Mouse (Mus musculus) splenic B cell, adult 2 months (primary cell): Measurements from ENCODE around the gene Slco3a1.

Source experiments
- DNase-seq: peaks from one replicate; pipeline ENCODE4 v3.0.0-alpha.2; 2011; ENCODE audit warnings: low read depth, low spot score
- H3K27me3 ChIP-seq: 2 replicates; pipeline ENCODE4 v1.6.1; 2012; ENCODE audit warnings: mild to moderate bottlenecking, low read length, moderate library complexity, mixed read lengths; ENCODE audit not compliant: control insufficient read depth, poor library complexity, insufficient read depth, severe bottlenecking
- H3K36me3 ChIP-seq: 2 replicates; pipeline ENCODE4 v1.6.1; 2012; ENCODE audit warnings: mild to moderate bottlenecking, low read length, moderate library complexity, mixed read lengths; ENCODE audit not compliant: control insufficient read depth, poor library complexity, insufficient read depth, severe bottlenecking

Gene Slco3a1

DNA sequence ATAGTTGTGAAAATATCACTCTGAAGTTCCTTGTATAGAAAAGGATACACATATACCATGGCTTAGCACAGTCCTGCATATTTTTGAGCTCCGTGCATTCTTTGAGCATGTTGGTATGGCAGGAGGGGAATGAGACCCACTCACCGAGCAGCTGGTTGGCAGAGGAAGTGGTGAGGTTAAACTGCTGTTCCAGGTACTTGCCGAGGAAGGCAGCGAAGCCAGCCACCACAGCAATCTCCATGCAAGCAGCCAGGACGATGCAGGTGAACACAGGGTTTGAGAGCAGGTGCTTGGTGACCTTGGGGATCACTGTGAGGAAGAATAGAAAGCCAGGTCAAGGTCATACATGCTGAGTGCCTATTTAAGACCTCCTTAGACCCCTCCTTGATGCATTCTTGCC lies 226.9 kb downstream of the Slco3a1 start:
- Histone ChIP-seq H3K27me3 (no peaks in the 10 kb centered on the region), H3K36me3 (no peaks in the 10 kb centered on the region)
- no peak for DNase-seq

DNA sequence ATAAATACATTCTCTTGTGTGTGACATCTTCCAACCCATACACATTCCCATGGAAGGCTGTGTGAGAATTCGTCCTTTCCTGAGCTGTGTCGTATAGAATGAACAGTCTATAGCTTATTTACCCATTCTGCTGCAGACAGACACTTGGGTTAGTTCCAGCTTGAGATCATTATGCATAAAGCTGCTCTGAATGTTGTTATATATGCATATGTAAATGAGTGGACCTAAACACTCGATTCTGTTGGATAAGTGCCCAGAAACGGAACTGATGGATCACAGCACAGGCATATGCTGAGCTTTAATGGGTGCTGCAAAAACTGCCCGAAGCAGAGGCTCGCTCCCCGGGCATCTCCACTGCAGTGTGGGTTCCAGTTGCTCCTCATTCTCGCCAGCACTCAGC lies 229.5 kb downstream of the Slco3a1 start:
- Histone ChIP-seq H3K36me3 (no peaks in the 10 kb centered on the region), H3K27me3 (no peaks in the 10 kb centered on the region)
- DNase-seq: no peak

DNA sequence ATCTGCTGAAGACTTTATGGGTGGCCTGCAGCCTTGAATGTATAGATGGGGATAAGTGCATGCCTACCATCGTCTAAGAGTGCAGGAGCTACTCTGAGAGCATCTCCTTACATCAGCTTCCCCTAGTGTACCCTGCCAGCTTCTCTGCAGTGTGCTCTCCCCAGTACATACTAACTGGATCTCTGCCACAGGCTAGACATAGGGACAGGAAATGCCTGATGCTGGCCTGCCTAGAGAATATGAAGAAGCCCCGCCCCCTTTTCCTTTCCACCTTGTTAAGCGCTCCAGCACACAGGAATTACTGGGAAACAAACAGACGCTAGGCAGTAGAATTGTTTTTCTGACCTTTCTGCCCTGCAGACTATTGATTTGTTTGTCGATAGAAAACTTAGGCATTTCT lies 230.9 kb downstream of the Slco3a1 start:
- Histone ChIP-seq H3K27me3 (no peaks in the 10 kb centered on the region), H3K36me3 (no peaks in the 10 kb centered on the region)
- no peak for DNase-seq

DNA sequence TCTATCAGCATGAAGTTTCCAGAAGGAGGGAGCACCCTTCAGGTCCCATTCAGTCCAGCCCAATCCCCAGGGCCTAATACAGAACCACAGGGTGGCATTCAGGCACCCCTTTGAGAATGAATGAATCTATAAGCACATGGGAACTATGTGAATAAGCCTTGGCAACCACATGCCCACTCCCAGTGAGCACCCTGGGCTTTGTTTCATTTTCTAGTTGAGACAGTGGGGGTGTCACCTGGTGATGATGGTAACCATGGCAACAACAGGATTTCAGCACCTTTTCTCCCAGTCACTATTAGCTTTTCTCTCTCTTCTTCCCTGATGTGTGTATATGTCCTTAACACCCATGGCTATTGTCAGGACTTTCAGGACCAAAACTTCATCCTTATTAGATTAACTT lies 231.4 kb downstream of the Slco3a1 start:
- H3K36me3 ChIP-seq: no peaks in the 10 kb centered on the region
- no peaks in the 10 kb centered on the region for H3K27me3 ChIP-seq
- DNase-seq: no peak

DNA sequence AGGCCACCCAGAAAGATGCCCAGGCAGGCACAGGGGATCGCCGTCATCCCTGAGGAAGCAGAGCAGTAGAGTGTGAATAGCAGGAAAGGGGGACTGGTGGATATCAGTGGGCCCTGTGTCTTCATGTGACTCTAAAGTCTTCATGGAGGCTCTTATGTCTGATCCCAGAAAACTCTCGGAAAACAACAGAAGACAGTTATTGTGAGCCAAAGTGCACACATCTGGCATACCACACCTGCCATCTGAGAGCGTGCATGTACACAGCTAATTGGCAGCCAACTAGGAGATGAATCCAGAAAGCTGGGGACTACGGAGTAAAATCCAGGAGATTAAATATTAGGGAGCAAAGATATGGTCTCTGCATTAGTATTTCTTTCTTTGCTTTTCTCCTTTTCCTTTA lies 233.9 kb downstream of the Slco3a1 start:
- Histone ChIP-seq H3K27me3 (no peaks in the 10 kb centered on the region), H3K36me3 (no peaks in the 10 kb centered on the region)
- no peak for DNase-seq

DNA sequence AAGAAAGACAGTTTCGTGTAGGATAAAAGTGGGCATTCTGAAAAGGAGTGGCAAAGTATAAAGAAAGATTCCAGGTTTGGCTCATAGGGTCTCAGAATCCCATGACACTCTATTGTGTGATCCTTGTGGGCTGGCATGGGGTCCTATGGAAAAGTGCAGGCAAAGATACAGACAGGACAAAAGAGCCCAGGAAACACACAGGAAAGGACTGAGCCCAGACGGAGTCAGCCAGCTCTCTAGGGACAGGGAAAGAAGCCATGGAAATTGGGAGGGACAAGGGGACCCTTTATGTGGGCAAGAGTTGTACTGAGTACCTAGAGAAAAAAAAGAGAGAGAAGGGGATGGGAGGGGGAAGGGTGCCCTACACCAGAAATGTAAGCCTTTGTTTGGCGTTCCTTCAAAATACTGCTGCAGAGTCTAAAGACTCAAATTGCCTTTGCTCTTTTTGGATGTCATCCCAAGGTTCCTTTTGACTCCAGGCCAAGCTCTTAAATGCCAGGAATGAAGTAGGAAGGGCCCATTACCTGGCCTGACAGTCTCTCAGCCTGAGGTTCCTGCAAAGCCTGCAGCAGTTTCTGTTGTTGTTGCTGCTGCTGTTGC lies 238.6 kb downstream of the Slco3a1 start:
- Histone ChIP-seq H3K27me3 (no peaks in the 10 kb centered on the region), H3K36me3 (no peaks in the 10 kb centered on the region)
- no peak for DNase-seq

DNA sequence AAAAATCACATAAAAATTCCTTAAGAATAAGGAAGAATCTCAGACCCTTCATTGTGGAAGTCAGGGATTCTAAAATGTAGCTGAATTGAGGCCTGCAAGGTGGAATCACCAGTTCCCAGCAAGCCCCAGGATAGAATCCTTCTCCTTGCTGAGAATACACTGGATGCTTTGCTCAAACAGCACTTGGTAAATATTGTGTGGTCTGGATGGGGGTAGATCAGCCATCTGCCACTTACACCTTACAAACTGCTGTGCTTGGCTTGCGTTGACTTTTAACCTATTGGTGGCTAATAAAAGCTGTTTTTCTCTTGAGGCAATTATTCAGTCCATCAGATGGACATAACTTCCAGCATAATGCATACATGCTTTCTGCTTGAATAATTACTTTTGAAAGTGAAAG lies 240.3 kb downstream of the Slco3a1 start:
- H3K36me3 ChIP-seq: no peaks in the 10 kb centered on the region
- H3K27me3 ChIP-seq: no peaks in the 10 kb centered on the region
- DNase-seq: no peak

DNA sequence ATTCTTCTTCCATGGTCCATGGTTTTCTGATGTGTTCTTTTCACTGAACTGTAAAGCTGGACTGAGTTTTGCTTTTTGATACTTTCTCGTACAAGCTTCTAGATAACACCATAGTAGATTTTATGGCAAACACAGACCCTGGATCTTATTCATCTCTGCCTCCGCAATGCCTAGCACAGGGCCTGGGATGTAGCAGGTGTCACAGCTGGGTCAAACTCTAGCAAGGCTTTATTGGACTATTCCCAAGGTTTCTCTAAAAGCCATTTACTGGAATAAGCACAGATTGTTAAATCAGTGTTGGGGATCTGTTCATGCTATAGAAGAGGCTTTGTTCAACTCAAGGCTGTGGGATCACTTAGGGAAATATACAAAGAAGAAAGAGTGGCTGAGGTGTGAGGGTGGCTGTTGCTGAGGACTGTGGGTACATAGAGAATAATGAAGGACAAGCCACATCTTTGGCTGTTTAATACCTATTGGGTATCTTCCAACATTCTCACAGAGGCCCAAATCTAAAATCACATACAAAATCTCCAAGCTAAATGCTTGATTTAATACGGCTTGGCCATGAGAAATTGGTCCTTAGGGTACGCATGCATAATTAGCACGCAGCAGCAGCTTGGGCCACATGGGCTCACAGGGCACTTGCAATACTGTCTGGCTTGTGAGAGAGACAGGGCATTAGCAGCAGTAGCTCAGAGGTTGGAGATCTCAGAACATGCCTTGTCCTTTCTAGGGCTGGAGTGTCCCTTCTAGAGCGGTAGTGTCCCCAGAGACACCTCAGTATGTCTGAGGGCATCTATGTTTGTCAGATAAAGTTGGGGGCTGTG lies 241.1 kb downstream of the Slco3a1 start:
- H3K27me3 ChIP-seq: no peaks in the 10 kb centered on the region
- no peak for DNase-seq
- H3K36me3 ChIP-seq: no peaks in the 10 kb centered on the region

DNA sequence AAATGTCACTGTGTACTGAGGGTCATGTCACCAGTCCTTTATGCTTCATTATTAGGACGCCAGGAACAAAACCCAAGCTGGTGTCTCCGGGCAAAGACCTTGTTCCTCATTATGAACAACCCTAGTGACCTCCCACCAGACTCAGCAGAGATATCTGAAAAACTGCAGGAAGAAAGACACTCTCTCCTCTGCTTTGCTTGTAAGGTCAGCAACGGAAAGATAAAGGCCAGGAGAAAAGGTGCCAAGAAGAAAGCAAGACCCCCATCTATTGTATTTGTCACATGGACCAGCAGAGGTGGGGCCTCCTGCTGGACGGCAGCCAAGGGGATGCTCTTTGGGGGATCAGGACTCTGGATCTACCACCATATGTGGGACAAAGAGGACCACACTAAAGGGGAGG lies 243.0 kb downstream of the Slco3a1 start:
- Histone ChIP-seq H3K27me3 (no peaks in the 10 kb centered on the region), H3K36me3 (no peaks in the 10 kb centered on the region)
- DNase-seq: no peak

DNA sequence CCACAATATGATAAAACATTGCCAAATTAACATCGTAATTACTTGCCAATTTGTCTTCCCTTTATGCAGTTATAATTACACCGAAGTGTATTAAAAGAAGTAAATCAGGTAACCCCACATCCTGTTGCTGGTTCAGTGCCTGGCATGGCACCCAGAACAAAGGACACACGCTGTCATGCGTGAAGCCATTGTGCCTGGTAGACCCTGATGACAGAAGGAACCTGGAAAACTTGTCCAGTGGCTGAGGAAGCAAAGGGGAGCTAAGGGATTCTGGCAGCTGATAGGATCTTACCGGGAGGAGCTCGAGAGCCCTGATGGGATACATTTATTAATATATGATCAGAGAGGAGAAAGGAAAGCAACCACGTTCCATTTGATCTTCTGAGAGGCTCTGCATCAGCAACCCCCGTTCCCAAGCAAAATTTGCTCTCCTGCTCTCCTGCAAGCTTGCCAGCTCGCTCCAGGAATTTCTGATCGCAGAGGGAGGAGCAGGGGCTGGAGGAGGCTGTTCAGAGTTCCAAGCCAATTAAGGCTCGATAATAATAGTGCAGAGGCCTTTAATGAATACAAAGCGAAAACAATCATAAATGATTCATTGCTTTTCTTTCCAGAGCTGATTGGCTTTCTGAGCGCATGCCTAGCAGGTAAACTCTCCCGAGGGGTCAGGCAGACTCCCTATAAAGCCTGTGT lies 250.8 kb downstream of the Slco3a1 start:
- no peak for DNase-seq
- Histone ChIP-seq H3K36me3 (no peaks in the 10 kb centered on the region), H3K27me3 (no peaks in the 10 kb centered on the region)

DNA sequence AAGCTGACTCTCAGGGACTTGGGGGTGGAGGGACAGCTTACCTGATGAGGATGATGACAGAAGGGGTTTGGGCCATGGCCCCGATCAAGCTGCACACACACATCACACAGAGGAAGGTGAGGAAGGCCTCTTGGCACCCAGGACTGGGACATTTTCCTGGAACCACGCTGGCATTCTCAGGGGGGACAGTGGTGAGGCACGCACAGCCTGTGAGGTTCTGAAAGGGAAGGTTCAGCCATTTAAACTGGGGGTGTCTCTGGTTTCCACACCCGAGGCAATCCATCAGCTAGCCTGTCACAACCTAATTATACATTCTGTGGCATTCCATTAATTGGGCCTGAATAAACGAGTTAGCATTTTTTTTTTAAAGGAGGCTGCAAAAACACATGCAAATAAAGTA lies 251.5 kb downstream of the Slco3a1 start:
- Histone ChIP-seq H3K27me3 (no peaks in the 10 kb centered on the region), H3K36me3 (no peaks in the 10 kb centered on the region)
- DNase-seq: no peak

DNA sequence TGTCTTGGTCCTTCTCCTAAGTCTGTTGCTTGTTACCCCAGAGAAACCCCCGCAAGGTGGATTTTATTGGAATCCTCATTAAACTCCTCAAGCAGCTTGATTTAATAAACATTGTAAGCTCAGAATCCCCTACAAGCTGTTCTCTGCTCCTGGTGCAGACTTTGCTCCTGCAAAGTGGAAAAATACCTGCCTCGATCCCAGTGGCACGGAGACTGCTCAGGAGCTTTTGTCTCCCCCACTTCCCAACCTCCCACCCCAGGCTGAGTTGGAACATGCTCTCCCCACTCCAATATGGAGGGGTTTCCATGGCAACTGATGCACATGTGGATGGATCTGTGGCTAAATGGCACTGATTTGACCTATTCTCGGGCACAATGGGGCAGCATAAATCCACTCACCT lies 268.0 kb downstream of the Slco3a1 start:
- no peak for DNase-seq
- Histone ChIP-seq H3K27me3 (no peaks in the 10 kb centered on the region; the same call in 1 of the 2 replicates), H3K36me3 (no peaks in the 10 kb centered on the region)

DNA sequence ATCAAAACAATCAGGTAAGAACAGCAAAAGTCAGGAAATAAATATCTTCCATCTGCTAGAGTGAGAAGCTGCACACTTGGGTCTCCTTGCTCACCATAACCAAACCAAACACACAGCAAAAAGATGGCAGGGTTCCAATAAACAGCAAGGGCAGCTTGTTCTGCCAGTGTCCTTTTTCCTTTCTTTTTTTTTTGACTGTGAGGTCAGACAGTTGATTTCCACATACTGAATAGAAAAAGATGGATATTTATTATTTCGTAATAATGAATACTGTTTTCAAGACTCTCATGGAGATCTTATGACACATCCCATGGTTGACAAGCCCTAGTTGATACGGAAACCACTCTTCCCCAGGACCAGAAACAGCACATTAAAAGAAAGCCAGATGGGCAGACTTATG lies 274.2 kb downstream of the Slco3a1 start:
- Histone ChIP-seq H3K27me3 (no peaks in the 10 kb centered on the region; the same call in 1 of the 2 replicates), H3K36me3 (no peaks in the 10 kb centered on the region)
- DNase-seq: no peak

DNA sequence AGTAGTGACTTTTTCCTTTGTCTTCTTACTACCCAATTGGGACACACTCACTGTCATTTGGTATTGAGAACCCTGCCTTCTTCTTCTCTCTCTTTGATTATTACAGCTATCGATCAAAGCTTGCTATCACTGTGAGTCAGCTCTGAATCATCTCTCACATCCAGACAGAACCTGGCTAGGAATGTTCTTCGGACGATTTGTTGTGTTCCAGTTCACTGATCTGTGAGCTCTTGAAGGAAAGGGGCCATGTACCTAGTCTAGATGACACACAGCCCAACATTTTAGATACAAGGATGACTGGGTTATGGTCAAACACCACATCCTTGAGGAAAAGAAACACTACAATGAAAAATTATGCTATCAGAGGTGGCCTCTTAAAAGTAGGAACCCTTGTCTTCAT lies 275.2 kb downstream of the Slco3a1 start:
- Histone ChIP-seq H3K36me3 (no peaks in the 10 kb centered on the region), H3K27me3 (no peaks in the 10 kb centered on the region; the same call in 1 of the 2 replicates)
- DNase-seq: no peak

DNA sequence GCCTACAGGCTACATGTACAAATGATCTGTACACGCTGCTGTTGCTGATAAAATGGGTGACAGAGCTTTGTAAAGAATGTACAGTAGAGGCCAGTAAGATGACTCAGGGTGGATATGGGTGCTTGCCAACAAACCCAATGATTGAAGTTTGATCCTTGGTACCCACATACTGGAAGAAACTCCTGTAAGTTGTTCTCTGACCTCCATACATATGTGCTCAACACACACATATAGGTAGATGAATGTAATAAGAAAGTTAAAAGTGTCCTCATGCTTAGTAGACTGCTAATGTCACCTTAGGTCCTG lies 284.5 kb downstream of the Slco3a1 start:
- DNase-seq: no peak
- H3K36me3 ChIP-seq: no peaks in the 10 kb centered on the region
- no peaks in the 10 kb centered on the region for H3K27me3 ChIP-seq
